Mouse (Mus musculus) kidney, postnatal 14 days (tissue): Measurements from ENCODE around the gene Parp14.
"Not testable (repeated sequence)": the region's sequence is repeated elsewhere in the genome, so short reads cannot be mapped to it uniquely, and the experiment has no call there.

Experiments
- DNase-seq: peaks from one replicate; pipeline ENCODE4 v3.0.0; 2022; ENCODE audit warnings: mixed read lengths

The Parp14 gene

GRCm38 (mm10) chr16:35871048-35871851 is at the start of gene Parp14:
Gene Parp14 (minus strand): TSS chr16:35871544.
- DNase-seq, result peak; percentile 44

- DNase-seq, result no peak
Observed at GRCm38 (mm10) chr16:35918721-35919543, 47.6 kb upstream of the Parp14 start.

- DNase-seq, result no peak
Observed at GRCm38 (mm10) chr16:35914301-35914700, 43.0 kb upstream of the Parp14 start.

GRCm38 (mm10) chr16:35913526-35913925 is 42.2 kb upstream of the Parp14 start:
- DNase-seq, result no peak

- no peak for DNase-seq
Observed at GRCm38 (mm10) chr16:35911449-35911848, 40.1 kb upstream of the Parp14 start.

- peak; percentile 36 for DNase-seq
Observed at GRCm38 (mm10) chr16:35907432-35908201, 36.3 kb upstream of the Parp14 start.

GRCm38 (mm10) chr16:35906887-35907286 is 35.5 kb upstream of the Parp14 start:
- DNase-seq, result peak; percentile 71

- no peak for DNase-seq
Observed at GRCm38 (mm10) chr16:35905819-35906485, 34.6 kb upstream of the Parp14 start.

GRCm38 (mm10) chr16:35905355-35905754 is 34.0 kb upstream of the Parp14 start:
- DNase-seq, result no peak

GRCm38 (mm10) chr16:35904121-35904736 is 32.9 kb upstream of the Parp14 start:
- no peak for DNase-seq

GRCm38 (mm10) chr16:35903014-35903640 is 31.8 kb upstream of the Parp14 start:
- no peak for DNase-seq

- no peak for DNase-seq
Observed at GRCm38 (mm10) chr16:35900541-35900940, 29.2 kb upstream of the Parp14 start.

- no peak for DNase-seq
Observed at GRCm38 (mm10) chr16:35894997-35895396, 23.7 kb upstream of the Parp14 start.

GRCm38 (mm10) chr16:35891603-35892002 is 20.3 kb upstream of the Parp14 start:
- DNase-seq, result not testable (repeated sequence)

GRCm38 (mm10) chr16:35890645-35891044 is 19.3 kb upstream of the Parp14 start:
- DNase-seq, result no peak

- DNase-seq, result no peak
Observed at GRCm38 (mm10) chr16:35888910-35889309, 17.6 kb upstream of the Parp14 start.

- no peak for DNase-seq
Observed at GRCm38 (mm10) chr16:35888174-35888573, 16.8 kb upstream of the Parp14 start.

- DNase-seq, result peak; percentile 69
Observed at GRCm38 (mm10) chr16:35874416-35874815, 3.1 kb upstream of the Parp14 start.

GRCm38 (mm10) chr16:35872410-35873006 is 1.2 kb upstream of the Parp14 start:
- no peak for DNase-seq

- no peak for DNase-seq
Observed at GRCm38 (mm10) chr16:35871898-35872297, 554 bp upstream of the Parp14 start.

- DNase-seq, result no peak
Observed at GRCm38 (mm10) chr16:35870581-35871047, 730 bp downstream of the Parp14 start.
